Mouse (Mus musculus) ES-Bruce4 (cell line): ENCODE measurements around the gene Rap1a. TPM values are rescaled to one million over a fixed set of nuclear protein-coding genes. Genes with fewer than 3 reads are reported as not detected.
A peak's percentile ranks its signal among the peaks of the same experiment; 100 is the strongest.

Experiments used
- H3K27ac ChIP-seq: 2 replicates; pipeline ENCODE4 v1.5.1; 2012; ENCODE audit warnings: low read length, inconsistent platforms; ENCODE audit not compliant: insufficient read depth
- H3K27me3 ChIP-seq: 2 replicates; pipeline ENCODE4 v1.6.1; 2012; ENCODE audit warnings: mild to moderate bottlenecking, low read length, inconsistent platforms; ENCODE audit not compliant: control insufficient read depth, poor library complexity, insufficient read depth, severe bottlenecking
- H3K36me3 ChIP-seq: 2 replicates; pipeline ENCODE4 v1.6.1; 2012; ENCODE audit warnings: inconsistent platforms, mild to moderate bottlenecking, low read length, moderate library complexity; ENCODE audit not compliant: control insufficient read depth, poor library complexity, insufficient read depth, severe bottlenecking
- H3K4me1 ChIP-seq: one replicate; pipeline ENCODE4 v1.8.1; 2011; ENCODE audit warnings: low read length; ENCODE audit not compliant: control insufficient read depth, insufficient read depth
- H3K4me3 ChIP-seq: 2 replicates; pipeline ENCODE4 v1.5.1; 2011; ENCODE audit warnings: low read depth, mild to moderate bottlenecking, low read length
- H3K9ac ChIP-seq: 2 replicates; pipeline ENCODE4 v1.6.1; 2012; ENCODE audit warnings: low read depth, mild to moderate bottlenecking, inconsistent platforms; ENCODE audit not compliant: poor library complexity, severe bottlenecking
- H3K9me3 ChIP-seq: replicated peaks from 2 replicates; pipeline ENCODE4 v1.6.1; 2012; ENCODE audit warnings: mild to moderate bottlenecking, low read length, inconsistent platforms; ENCODE audit not compliant: control insufficient read depth, poor library complexity, insufficient read depth, severe bottlenecking
- CTCF ChIP-seq: IDR thresholded peaks from one replicate; pipeline ENCODE4 v1.8.1; 2011; ENCODE audit warnings: low read depth, low read length
- EP300 ChIP-seq: IDR thresholded peaks from 2 replicates; pipeline ENCODE4 v1.6.1; 2011; ENCODE audit warnings: low read depth, low read length; ENCODE audit not compliant: insufficient read depth
- POLR2A ChIP-seq: IDR thresholded peaks from one replicate; pipeline ENCODE4 v1.8.1; 2011; ENCODE audit warnings: low read length; ENCODE audit not compliant: insufficient read depth
- polyA plus RNA-seq: library from polyadenylated mRNA; stranded (reverse); fragments of >200 nt; gene quantifications from 2 replicates; pipeline ENCODE4 v1.2.4, GENCODE M21; 2011; ENCODE audit warnings: low read depth; ENCODE audit not compliant: missing spikeins, insufficient read depth, insufficient read length

Gene Rap1a
- polyA plus RNA-seq, 1 experiment = 88.6 TPM

DNA sequence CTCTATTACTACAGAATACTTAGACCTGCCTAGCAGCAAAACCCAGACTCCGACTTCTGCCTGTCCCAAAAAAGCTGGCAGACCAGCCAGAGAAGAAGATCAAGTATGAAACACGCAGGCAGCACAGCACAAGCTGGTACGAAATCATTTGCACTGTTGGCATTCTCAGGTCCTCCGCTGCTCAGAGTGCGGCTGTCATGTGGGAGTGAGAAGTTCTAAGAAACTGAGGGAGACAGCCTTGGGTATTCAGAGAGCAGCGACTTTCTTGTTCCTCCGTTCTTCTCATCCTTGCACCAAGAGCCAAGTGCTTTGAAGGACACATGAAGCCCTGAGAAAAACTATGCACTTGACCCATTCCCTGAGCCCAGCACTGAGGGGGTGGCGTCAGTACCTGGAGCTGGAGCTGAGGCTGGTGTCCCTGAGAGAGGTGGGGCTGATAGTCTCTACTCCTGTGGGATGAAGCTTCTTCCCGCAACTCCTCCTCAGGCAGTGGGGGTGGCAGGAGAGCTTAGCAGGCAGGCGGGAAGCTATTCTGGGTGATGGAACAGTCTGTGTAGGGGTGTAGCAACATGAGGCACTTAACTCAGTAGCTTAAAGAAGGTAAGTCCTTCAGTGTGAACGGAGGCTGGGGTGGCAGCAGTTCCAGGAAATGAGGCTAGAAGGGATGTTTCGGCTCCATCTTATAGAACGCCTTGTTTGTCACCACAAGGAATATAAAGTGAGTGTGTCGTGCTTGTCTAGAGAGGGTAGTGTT, 107.6 kb downstream of the Rap1a start:
- Histone ChIP-seq H3K4me1 (no peaks in the 10 kb centered on the region), H3K36me3 (no peaks in the 10 kb centered on the region), H3K27me3 (no peaks in the 10 kb centered on the region), H3K4me3 (no peak overlapping the region), H3K27ac (no peak overlapping the region), H3K9ac (no peak overlapping the region), H3K9me3 (no peaks in the 10 kb centered on the region)
- no peak for TF ChIP-seq EP300
- TF ChIP-seq CTCF = no peak
- TF ChIP-seq POLR2A = no peak

- Histone ChIP-seq H3K27ac (no peak overlapping the region), H3K9ac (peak overlapping the region; percentile 82; the same call in 1 of the 2 replicates), H3K27me3 (no peaks in the 10 kb centered on the region), H3K4me1 (no peaks in the 10 kb centered on the region), H3K9me3 (no peaks in the 10 kb centered on the region), H3K4me3 (no peak overlapping the region), H3K36me3 (peaks cover 9% of the 10 kb centered on the region)
- TF ChIP-seq EP300 (no peak), POLR2A (no peak), CTCF (no peak)
Measured at GRCm38 (mm10) chr3:105688536-105688935, 112.6 kb downstream of the Rap1a start.

- H3K9me3 ChIP-seq = no peaks in the 10 kb centered on the region
- H3K27ac ChIP-seq = no peak within 1 kb of the TSS
- H3K27me3 ChIP-seq = no peaks in the 10 kb centered on the region
- H3K36me3 ChIP-seq = peaks cover 17% of the 10 kb centered on the region
- TF ChIP-seq POLR2A (no peak), CTCF (peak; percentile 71), EP300 (peak; percentile 60; the same call in 1 of the 2 replicates)
- peak within 1 kb of the TSS; percentile 94 for H3K9ac ChIP-seq
- H3K4me1 ChIP-seq = no peaks in the 10 kb centered on the region
- H3K4me3 ChIP-seq = peak within 1 kb of the TSS; percentile 94
Measured at GRCm38 (mm10) chr3:105687324-105688060, 113.6 kb downstream of the Rap1a start, which contains the start of gene Ddx20. Ddx20 (minus strand) TSS chr3:105687574.

DNA sequence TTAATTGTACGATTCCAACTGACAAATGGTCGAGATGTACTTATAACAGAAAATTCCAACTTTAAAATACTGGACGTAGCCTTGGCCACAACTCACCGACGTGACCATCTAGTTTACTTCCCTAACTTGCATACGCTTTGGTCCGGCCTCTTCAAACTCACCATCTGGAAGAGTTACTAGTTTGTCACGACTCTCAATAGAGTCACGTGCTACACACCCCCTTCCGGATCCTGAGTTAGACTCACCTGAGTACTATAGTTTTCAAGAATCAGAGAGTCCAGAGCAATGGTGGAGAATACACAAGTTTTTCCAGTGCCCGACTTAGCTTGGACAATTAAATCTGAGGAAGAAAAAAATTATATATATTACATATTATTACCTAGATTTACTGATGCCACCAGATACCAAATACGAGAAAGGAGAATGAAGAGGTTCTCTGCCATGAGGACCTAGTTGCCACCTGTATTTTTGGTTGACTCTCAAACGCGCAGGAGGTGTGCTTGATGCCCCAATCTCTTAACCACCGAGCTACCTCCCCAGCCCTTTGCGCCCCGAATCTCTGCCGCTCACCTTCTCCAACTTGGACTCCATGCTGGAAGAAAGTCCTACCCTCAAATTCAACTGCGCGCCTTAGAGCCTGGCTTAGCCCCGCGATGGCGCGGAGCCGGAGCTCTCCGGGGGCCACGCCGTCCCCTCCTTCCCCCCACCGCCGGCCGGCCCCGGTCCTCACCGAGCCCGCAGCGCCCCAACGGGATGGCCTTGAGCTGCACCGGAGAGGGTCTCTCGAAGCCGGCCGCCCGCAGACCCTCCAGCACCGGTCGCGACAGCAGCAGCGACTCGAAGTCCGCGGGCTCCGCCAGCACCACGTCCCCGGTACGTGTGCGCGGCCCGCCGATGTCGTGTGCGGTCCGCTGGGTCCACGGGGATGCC, 114.5 kb downstream of the Rap1a start:
- Histone ChIP-seq H3K4me3 (peak overlapping the region; percentile 94), H3K4me1 (no peaks in the 10 kb centered on the region), H3K27ac (no peak overlapping the region), H3K9me3 (no peaks in the 10 kb centered on the region), H3K27me3 (no peaks in the 10 kb centered on the region), H3K36me3 (peaks cover 22% of the 10 kb centered on the region), H3K9ac (peak overlapping the region; percentile 94)
- TF ChIP-seq POLR2A (no peak), EP300 (no peak), CTCF (no peak)

DNA sequence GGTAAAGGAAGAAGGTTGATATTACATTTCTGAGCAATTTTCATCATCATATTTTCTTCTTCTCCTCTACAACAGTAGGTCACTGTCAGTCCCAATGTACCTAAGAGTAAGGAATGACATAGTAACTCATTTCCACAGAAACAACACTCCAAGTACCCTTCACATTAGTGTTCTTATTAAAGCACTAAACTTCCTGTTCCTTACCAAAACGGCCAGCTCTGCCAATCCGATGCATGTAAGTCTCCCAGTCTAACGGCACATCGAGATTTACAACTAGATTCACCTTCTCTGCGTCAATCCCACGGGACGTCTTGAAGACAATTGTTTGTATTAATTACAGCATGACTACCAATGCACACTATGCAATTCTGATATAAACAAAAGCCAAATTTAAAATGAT, 120.8 kb downstream of the Rap1a start:
- no peak for TF ChIP-seq POLR2A
- TF ChIP-seq EP300 = no peak
- TF ChIP-seq CTCF = no peak
- Histone ChIP-seq H3K27ac (no peak overlapping the region), H3K4me3 (no peak overlapping the region), H3K9me3 (no peaks in the 10 kb centered on the region), H3K27me3 (no peaks in the 10 kb centered on the region), H3K4me1 (no peaks in the 10 kb centered on the region), H3K36me3 (peaks cover 50% of the 10 kb centered on the region), H3K9ac (no peak overlapping the region)

Other genes with a start within 250 kb of the Rap1a start
- 26.0 and 31.3 TPM in 2 replicates for gene Ddx20, start 113.8 kb downstream of the Rap1a start, polyA plus RNA-seq
- gene Inka2, start 96.7 kb downstream of the Rap1a start, polyA plus RNA-seq = 2.9 and 4.3 TPM in 2 replicates
- 0.45 TPM in 1 of 2 replicates, not detected in the other for gene Adora3, start 69.5 kb upstream of the Rap1a start, polyA plus RNA-seq
- not detected in 2 replicates for gene Tmigd3, start 69.6 kb upstream of the Rap1a start, polyA plus RNA-seq
- not detected in 2 replicates for gene I830077J02Rik, start 131.3 kb upstream of the Rap1a start, polyA plus RNA-seq
- 135 and 144 TPM in 2 replicates for gene Wdr77, start 158.0 kb upstream of the Rap1a start, polyA plus RNA-seq
- 517 and 570 TPM in 2 replicates for gene Atp5f1, start 158.8 kb upstream of the Rap1a start, polyA plus RNA-seq
- gene Ovgp1, start 172.4 kb upstream of the Rap1a start, polyA plus RNA-seq = 5.7 and 5.9 TPM in 2 replicates
- 0.67 and 1.5 TPM in 2 replicates for gene Pifo, start 213.3 kb upstream of the Rap1a start, polyA plus RNA-seq
- not detected in 2 replicates for gene Chil5, start 231.5 kb upstream of the Rap1a start, polyA plus RNA-seq